Mouse (Mus musculus): Measurements from ENCODE around the gene Olfr1228. TPM values are rescaled to one million over a fixed set of nuclear protein-coding genes. Genes with fewer than 3 reads are reported as not detected.

Olfr1228 gene
- polyA plus RNA-seq (2014; fragmentation: Nextera tagmentation; extraction: Ambion mirVana) = not detected in 2 replicates

- no peaks in the 10 kb centered on the region for H3K27me3 ChIP-seq (replicated peaks; ENCODE audit: control insufficient read depth, insufficient read depth, low read length)
- no peak within 1 kb of the TSS for H3K27ac ChIP-seq (replicated peaks; ENCODE audit: low read depth, low read length)
- no peaks in the 10 kb centered on the region for H3K9me3 ChIP-seq (ENCODE audit: control insufficient read depth, low read length)
- no peak within 1 kb of the TSS for H3K4me2 ChIP-seq (ENCODE audit: low read depth, low read length)
- DNase-seq (ENCODE audit: low spot score) (no peak), ATAC-seq (ENCODE audit: low read depth) (no peak)
- no peaks in the 10 kb centered on the region for H3K4me1 ChIP-seq (ENCODE audit: control insufficient read depth, insufficient read depth, low read length)
- H3K36me3 ChIP-seq (ENCODE audit: control insufficient read depth, insufficient read depth, low read length) = no peaks in the 10 kb centered on the region
- H3K9ac ChIP-seq (ENCODE audit: low read depth, low read length) = no peak within 1 kb of the TSS
- no peak within 1 kb of the TSS for H3K4me3 ChIP-seq (ENCODE audit: low read depth, low read length)
These were observed at the start of gene Olfr1228 for GRCm38 (mm10) chr2:89253962-89254361. Olfr1228 (minus strand) TSS chr2:89254062.

- Histone ChIP-seq H3K4me3 (ENCODE audit: low read depth, low read length) (no peak within 1 kb of the TSS), H3K9ac (ENCODE audit: low read depth, low read length) (no peak within 1 kb of the TSS), H3K9me3 (ENCODE audit: control insufficient read depth, low read length) (no peaks in the 10 kb centered on the region), H3K36me3 (ENCODE audit: control insufficient read depth, insufficient read depth, low read length) (no peaks in the 10 kb centered on the region), H3K27ac (replicated peaks; ENCODE audit: low read depth, low read length) (no peak within 1 kb of the TSS), H3K4me1 (ENCODE audit: control insufficient read depth, insufficient read depth, low read length) (no peaks in the 10 kb centered on the region), H3K4me2 (ENCODE audit: low read depth, low read length) (no peak within 1 kb of the TSS), H3K27me3 (replicated peaks; ENCODE audit: control insufficient read depth, insufficient read depth, low read length) (no peaks in the 10 kb centered on the region)
- 90% methylated on average over 1 of the region's 1 CpGs for WGBS
- ATAC-seq (ENCODE audit: low read depth) (no peak), DNase-seq (ENCODE audit: low spot score) (no peak)
These were observed 43.3 kb upstream of the Olfr1228 start, which contains the start of gene Olfr1230 for GRCm38 (mm10) chr2:89297168-89297567. Olfr1230 (minus strand) TSS chr2:89297268.

- H3K9ac ChIP-seq (ENCODE audit: low read depth, low read length) = no peak within 1 kb of the TSS
These were observed 34.1 kb upstream of the Olfr1228 start, which contains the start of gene Olfr1229 for GRCm38 (mm10) chr2:89287914-89288313. Olfr1229 (minus strand) TSS chr2:89288014.

GRCm38 (mm10) chr2:89199948-89200347 is 53.9 kb downstream of the Olfr1228 start, which contains the start of gene Olfr1226:
Olfr1226 (minus strand) TSS chr2:89200048.
- no peak within 1 kb of the TSS for H3K27ac ChIP-seq (replicated peaks; ENCODE audit: low read depth, low read length)
- no peaks in the 10 kb centered on the region for H3K4me1 ChIP-seq (ENCODE audit: control insufficient read depth, insufficient read depth, low read length)
- ATAC-seq (ENCODE audit: low read depth) (no peak), DNase-seq (ENCODE audit: low spot score) (no peak)
- no peak within 1 kb of the TSS for H3K4me2 ChIP-seq (ENCODE audit: low read depth, low read length)
- no peaks in the 10 kb centered on the region for H3K36me3 ChIP-seq (ENCODE audit: control insufficient read depth, insufficient read depth, low read length)
- H3K9ac ChIP-seq (ENCODE audit: low read depth, low read length) = no peak within 1 kb of the TSS
- WGBS = 67% methylated on average over 2 of the region's 2 CpGs
- H3K27me3 ChIP-seq (replicated peaks; ENCODE audit: control insufficient read depth, insufficient read depth, low read length) = no peaks in the 10 kb centered on the region
- no peaks in the 10 kb centered on the region for H3K9me3 ChIP-seq (ENCODE audit: control insufficient read depth, low read length)
- no peak within 1 kb of the TSS for H3K4me3 ChIP-seq (ENCODE audit: low read depth, low read length)

More at GRCm38 (mm10) chr2:89287914-89288313, 34.1 kb upstream of the Olfr1228 start, which contains the start of gene Olfr1229:
- ATAC-seq (ENCODE audit: low read depth) (no peak), DNase-seq (ENCODE audit: low spot score) (no peak)
- no peaks in the 10 kb centered on the region for H3K27me3 ChIP-seq (replicated peaks; ENCODE audit: control insufficient read depth, insufficient read depth, low read length)
- no peak within 1 kb of the TSS for H3K27ac ChIP-seq (replicated peaks; ENCODE audit: low read depth, low read length)
- no peaks in the 10 kb centered on the region for H3K4me1 ChIP-seq (ENCODE audit: control insufficient read depth, insufficient read depth, low read length)
- no peaks in the 10 kb centered on the region for H3K36me3 ChIP-seq (ENCODE audit: control insufficient read depth, insufficient read depth, low read length)
- no peaks in the 10 kb centered on the region for H3K9me3 ChIP-seq (ENCODE audit: control insufficient read depth, low read length)
- no peak within 1 kb of the TSS for H3K4me2 ChIP-seq (ENCODE audit: low read depth, low read length)
- no peak within 1 kb of the TSS for H3K4me3 ChIP-seq (ENCODE audit: low read depth, low read length)
- 81% methylated on average over 2 of the region's 2 CpGs for WGBS

Other genes with a start within 250 kb of the Olfr1228 start
- gene Olfr1215, start 247.1 kb downstream of the Olfr1228 start, polyA plus RNA-seq (2014; fragmentation: Nextera tagmentation; extraction: Ambion mirVana) = not detected in 2 replicates
- not detected in 2 replicates for gene Olfr1216, start 235.7 kb downstream of the Olfr1228 start, polyA plus RNA-seq (2014; fragmentation: Nextera tagmentation; extraction: Ambion mirVana)
- not detected in 2 replicates for gene Olfr1217, start 222.0 kb downstream of the Olfr1228 start, polyA plus RNA-seq (2014; fragmentation: Nextera tagmentation; extraction: Ambion mirVana)
- gene Olfr1218, start 192.9 kb downstream of the Olfr1228 start, polyA plus RNA-seq (2014; fragmentation: Nextera tagmentation; extraction: Ambion mirVana) = not detected in 2 replicates
- not detected in 2 replicates for gene Olfr1219, start 170.5 kb downstream of the Olfr1228 start, polyA plus RNA-seq (2014; fragmentation: Nextera tagmentation; extraction: Ambion mirVana)
- gene Olfr1220, start 147.2 kb downstream of the Olfr1228 start, polyA plus RNA-seq (2014; fragmentation: Nextera tagmentation; extraction: Ambion mirVana) = not detected in 2 replicates
- 0.04 TPM in 1 of 2 replicates, not detected in the other for gene Olfr1221, start 136.8 kb downstream of the Olfr1228 start, polyA plus RNA-seq (2014; fragmentation: Nextera tagmentation; extraction: Ambion mirVana)
- 0.06 TPM in 1 of 2 replicates, not detected in the other for gene Olfr1222, start 121.0 kb downstream of the Olfr1228 start, polyA plus RNA-seq (2014; fragmentation: Nextera tagmentation; extraction: Ambion mirVana)
- not detected in 2 replicates for gene Olfr1223, start 102.5 kb downstream of the Olfr1228 start, polyA plus RNA-seq (2014; fragmentation: Nextera tagmentation; extraction: Ambion mirVana)
- not detected in 2 replicates for gene Olfr1224-ps1, start 90.0 kb downstream of the Olfr1228 start, polyA plus RNA-seq (2014; fragmentation: Nextera tagmentation; extraction: Ambion mirVana)
- not detected in 2 replicates for gene Olfr1225, start 79.4 kb downstream of the Olfr1228 start, polyA plus RNA-seq (2014; fragmentation: Nextera tagmentation; extraction: Ambion mirVana)
- 0.08 and 0.14 TPM in 2 replicates for gene Olfr1226, start 54.0 kb downstream of the Olfr1228 start, polyA plus RNA-seq (2014; fragmentation: Nextera tagmentation; extraction: Ambion mirVana)
- not detected in 2 replicates for gene Olfr1229, start 34.0 kb upstream of the Olfr1228 start, polyA plus RNA-seq (2014; fragmentation: Nextera tagmentation; extraction: Ambion mirVana)
- gene Olfr1230, start 43.2 kb upstream of the Olfr1228 start, polyA plus RNA-seq (2014; fragmentation: Nextera tagmentation; extraction: Ambion mirVana) = not detected in 2 replicates
- gene Olfr1231, start 53.0 kb upstream of the Olfr1228 start, polyA plus RNA-seq (2014; fragmentation: Nextera tagmentation; extraction: Ambion mirVana) = 0.04 TPM in 1 of 2 replicates, not detected in the other
- gene Olfr1232, start 75.6 kb upstream of the Olfr1228 start, polyA plus RNA-seq (2014; fragmentation: Nextera tagmentation; extraction: Ambion mirVana) = not detected in 2 replicates
- gene Olfr1233, start 88.3 kb upstream of the Olfr1228 start, polyA plus RNA-seq (2014; fragmentation: Nextera tagmentation; extraction: Ambion mirVana) = 0.06 TPM in 1 of 2 replicates, not detected in the other
- not detected in 2 replicates for gene Olfr1234, start 110.8 kb upstream of the Olfr1228 start, polyA plus RNA-seq (2014; fragmentation: Nextera tagmentation; extraction: Ambion mirVana)
- gene Olfr1238, start 155.6 kb upstream of the Olfr1228 start, polyA plus RNA-seq (2014; fragmentation: Nextera tagmentation; extraction: Ambion mirVana) = not detected in 2 replicates
- gene Olfr1239, start 166.3 kb upstream of the Olfr1228 start, polyA plus RNA-seq (2014; fragmentation: Nextera tagmentation; extraction: Ambion mirVana) = not detected in 2 replicates
- gene Olfr1240, start 188.9 kb upstream of the Olfr1228 start, polyA plus RNA-seq (2014; fragmentation: Nextera tagmentation; extraction: Ambion mirVana) = not detected in 2 replicates
- not detected in 2 replicates for gene Olfr1241, start 233.1 kb upstream of the Olfr1228 start, polyA plus RNA-seq (2014; fragmentation: Nextera tagmentation; extraction: Ambion mirVana)
- gene Olfr1242, start 244.3 kb upstream of the Olfr1228 start, polyA plus RNA-seq (2014; fragmentation: Nextera tagmentation; extraction: Ambion mirVana) = not detected in 2 replicates